Mouse (Mus musculus) urinary bladder, postnatal 25 days (tissue): ENCODE measurements around the gene Phf21a.

ENCODE experiments used
- DNase-seq: peaks from one replicate; pipeline ENCODE4 v3.0.0; 2022; ENCODE audit warnings: low spot score

Phf21a gene

DNA sequence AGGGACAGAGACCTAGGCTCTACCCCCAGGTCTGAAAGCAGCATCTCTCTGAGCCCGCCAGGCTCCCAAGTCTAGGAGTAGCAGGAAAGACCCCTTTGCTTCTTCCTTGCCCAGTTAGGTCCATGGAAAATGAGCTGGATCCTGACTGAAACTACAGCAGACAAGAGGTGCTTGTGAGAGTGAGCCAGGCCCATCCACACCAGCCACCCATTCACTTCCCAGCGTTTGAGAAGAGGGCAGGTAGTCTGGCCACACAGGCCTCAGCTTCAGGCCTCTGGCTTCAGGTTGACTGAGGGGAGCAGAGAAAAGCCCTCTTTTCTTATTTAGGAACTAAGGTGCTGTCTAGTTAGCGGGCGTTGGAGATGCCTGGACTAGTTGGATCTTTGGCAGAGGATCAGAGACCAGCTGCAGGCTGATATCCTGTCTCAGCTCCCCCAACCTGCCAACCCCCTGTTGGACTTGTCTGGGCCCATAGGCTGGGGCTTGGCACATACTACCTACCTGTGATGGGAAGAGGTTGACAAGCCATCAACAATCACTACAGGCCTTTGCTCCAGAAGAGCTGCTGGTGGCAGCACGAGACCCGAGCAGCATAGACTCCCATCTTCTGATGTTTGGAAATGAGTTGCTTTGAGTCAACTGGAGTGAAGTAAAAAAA, 269.8 kb downstream of the Phf21a start:
- DNase-seq, result no peak

DNA sequence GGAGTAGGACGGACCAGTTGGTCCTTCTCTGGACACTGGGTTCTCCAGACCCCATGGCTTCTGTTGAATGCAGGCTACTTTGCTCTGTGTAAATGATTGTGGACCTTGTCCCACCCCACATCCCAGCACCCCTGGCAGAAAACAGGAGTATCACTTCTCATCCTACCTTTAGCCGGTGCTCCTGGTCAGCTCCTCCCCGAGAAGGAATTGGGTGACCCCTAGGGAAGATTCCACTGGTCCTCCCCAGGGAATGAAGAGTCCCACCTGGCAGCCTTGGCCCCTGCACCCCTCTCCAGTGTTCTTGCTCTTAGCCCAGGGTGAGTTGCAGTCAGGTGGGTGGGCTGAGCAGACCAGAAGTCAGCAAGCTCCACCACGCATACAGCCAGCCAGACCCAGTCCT, 271.2 kb downstream of the Phf21a start:
- DNase-seq, result no peak

DNA sequence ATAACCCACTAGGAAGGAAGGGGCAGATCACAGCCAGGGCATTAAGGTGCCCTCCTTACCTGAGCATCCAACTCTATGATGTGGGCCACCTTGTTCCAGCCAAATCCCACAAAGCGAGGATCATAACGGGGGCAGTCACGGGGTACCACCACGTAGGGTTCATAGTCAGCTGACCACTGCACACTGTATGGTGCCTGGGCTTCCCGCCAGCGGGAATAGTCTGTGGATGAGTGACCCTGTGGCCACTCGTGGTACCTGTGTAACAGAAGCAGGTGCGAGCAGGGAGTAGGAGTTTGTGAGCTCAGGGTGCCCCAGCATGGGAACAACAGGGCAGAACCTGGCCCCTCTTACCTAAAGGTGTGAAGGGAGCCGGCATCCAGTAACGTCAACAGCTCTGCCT, 272.7 kb downstream of the Phf21a start:
- DNase-seq, result no peak

DNA sequence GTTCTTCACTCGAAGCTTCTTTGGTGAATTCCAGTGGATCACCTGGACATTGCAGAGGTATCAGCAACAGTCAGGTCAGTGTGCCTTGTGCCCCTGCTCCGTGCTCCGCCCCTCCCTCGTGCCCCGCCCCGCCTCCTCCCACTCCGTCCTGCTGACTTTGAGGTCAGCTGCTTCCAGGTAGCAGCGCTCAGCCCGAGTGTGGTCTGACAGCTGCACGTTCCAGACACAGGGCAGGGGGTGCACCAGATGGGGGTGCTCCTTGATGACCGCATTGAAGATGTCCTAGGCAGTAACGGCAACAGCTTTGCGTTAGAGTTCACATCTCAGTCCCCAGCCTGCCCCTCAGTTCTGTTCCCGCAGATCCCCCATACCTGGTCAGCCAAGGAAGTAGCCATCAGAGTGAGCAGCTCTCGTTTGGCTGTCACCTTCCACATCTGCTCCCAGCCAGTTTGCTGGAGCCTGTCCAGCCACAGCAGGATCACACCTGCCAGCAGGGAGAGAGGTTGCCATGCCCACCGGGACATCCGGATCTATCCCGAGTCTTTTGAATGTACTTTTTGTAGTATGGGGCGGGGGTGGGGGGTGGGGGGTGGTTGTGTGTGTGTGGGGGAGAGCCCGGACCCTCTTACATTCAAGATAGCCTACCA, 274.6 kb downstream of the Phf21a start:
- DNase-seq, result no peak

DNA sequence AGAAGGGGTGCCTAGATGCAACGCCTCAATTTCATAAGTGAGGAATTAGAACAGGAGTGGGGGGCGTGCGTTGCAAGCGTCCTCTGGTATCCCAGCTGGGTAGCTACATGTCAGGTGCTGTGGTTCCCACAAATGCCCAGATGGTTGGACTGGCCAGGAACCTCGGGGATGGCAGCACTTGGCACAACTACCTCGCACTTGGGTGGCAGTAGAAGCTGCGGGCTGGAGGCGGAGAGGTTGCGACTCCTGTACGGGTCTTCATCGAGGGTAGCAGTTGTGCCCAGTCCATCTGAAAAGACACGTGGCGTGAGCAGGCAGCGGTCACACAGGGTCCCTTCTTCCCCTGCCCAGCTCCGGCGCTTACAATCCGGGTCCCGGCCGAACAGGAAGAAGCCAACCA, 277.5 kb downstream of the Phf21a start:
- DNase-seq, result no peak

DNA sequence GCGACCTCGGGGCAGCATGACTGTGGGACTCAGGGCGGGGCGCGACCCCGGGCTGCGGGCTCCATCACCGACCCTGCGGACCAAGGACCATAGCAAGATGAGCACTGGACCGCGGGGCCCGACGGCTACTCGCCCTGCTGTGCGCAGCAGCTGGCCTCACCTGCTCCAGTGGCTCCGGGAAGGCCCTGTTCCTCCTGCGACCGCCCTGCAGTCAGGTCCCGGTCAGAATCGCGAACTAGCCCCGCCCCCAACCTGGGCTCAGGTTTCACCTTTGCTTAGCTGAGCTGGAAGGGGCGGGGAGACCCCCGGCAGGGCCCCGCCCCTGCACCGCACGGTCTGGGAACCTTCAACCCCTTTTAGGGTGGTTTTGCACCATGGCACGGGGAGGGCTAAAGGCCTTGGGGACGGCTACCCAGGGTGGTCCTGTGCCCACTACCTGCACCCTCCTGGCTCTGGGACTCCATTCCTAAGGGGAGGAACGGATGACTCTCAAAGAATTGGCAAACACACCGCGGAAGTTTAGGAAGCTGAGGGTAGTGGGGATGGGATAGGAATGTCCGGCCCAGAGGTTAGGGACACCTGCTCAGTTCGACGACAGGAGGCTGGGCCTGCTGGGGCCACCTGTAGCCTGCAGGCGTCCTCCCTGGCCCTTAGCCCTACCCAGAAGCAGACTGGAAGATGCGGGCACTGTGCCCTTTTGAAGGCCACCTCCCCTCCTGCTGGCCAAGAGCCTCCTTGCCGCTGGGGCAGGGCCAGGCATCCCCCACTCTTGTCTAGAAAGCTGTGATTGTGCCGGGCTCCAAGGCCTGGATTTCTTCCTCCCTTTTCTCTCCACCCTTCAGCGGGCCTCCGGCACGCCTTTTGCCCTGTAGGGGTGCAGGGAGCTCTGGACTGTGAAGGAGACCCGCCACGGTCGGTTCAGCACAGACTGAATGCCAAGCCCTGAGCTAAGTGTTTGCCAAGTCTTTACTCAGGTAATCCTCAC, 278.2 kb downstream of the Phf21a start:
- peak; percentile 74 for DNase-seq

DNA sequence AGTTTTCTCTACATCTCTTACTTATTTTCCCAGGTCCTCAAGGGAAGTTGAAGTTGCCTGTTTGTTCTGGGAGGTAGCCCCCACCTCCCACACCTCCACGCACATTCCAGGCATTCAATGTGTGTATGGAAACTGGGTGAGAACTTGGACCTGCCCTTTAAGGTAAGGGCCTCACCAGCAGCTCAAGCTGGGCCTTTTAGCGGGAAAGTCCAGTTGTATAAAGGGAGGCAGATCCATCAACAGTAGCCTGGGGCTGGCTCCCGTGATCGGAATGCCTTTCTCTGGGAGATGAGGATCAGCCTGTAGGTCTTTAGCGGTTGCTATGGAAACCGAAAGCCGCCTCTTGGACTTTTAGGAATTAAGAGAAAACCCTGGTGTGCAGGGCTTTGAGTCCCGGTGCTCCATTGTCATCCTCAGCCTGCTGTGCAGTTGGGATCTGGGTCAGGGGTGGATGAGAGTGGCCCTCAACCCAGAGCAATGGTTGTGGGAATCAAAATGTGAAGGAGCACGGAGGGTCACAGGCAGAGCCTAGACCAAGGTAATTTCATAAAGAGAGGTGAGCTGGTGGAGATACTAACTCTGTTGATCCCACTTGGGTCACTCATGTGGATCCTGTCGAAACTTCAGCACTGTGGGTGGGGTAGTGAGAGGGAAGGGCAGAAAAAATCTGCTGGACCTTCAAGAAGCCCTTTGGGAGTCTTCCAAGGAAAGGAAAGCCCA, 279.2 kb downstream of the Phf21a start:
- DNase-seq, result no peak

DNA sequence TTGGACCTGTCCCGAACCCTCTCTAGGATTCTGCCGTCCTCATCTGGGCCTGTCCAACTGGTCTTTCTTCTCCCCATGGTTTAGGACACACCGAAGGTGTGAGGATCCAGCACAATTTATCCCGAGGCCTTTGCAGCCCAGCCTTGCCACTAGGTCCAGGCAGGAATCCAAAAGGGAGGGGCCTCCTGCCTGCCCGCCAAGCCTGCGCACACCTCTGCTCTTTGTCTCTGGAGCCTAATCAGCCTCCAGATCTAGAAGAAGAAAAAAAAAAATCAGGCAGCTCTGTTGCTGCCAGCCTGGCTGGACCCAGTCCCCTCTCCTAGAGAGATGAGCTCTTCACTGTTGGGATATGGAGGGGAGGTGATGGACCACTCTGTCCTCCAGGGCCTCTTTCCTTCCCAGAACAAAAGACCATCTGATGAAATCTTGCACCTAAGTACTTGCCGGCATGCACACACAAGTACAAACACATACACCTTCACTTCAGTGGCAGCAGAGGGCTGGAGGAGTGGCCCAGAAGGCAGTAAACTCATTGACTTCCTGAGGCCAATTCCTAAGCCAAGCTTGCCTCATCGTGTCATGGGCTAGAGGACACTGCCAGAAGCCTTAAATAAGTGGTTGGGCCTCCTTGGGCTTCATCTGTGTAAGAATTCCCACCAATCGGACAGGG, 280.0 kb downstream of the Phf21a start:
- peak; percentile 33 for DNase-seq

DNA sequence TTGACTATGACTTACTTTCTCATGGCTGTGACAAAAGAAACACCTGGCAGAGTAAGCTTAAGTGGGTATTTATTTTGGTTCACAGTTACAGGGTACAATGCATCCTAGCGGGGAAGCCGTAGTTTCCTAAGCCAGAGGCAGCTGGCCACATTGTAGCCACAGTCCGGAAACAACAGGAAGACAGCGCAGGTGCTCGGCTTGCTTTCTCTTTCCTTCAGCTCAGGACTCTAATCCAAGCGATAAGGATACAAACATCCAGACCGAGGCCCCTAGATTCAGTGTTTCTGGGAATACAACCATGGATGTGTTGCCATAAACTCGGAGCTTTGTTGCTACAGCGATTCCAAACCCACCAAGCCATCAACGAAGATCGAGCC, 280.5 kb downstream of the Phf21a start:
- DNase-seq, result no peak

DNA sequence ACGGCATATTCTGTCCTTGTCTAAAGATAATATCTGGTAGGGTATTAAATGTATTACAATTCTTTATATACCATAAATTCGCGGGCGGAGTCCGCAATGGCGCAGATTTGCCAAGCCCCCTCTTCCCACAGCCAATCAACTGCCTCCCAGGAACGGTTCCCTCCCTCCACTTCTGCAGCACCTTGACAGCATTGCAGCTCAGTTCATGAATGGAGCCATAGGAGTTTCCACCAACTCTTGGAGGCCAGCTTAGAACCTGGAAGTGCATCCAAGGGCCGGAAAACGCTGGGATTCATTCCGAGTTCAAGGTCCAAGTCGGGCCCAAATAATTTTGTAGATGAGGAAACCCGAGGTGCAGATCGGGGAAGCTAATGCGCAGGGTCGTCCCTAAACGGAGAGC, 281.6 kb downstream of the Phf21a start, which contains the start of the genes Pex16 and Large2:
Gene Pex16 (plus strand): TSS at position 163 of the 400 bp plus-strand sequence.
Gene Large2 (minus strand): TSS at position 356 of the 400 bp plus-strand sequence.
- DNase-seq, result no peak

DNA sequence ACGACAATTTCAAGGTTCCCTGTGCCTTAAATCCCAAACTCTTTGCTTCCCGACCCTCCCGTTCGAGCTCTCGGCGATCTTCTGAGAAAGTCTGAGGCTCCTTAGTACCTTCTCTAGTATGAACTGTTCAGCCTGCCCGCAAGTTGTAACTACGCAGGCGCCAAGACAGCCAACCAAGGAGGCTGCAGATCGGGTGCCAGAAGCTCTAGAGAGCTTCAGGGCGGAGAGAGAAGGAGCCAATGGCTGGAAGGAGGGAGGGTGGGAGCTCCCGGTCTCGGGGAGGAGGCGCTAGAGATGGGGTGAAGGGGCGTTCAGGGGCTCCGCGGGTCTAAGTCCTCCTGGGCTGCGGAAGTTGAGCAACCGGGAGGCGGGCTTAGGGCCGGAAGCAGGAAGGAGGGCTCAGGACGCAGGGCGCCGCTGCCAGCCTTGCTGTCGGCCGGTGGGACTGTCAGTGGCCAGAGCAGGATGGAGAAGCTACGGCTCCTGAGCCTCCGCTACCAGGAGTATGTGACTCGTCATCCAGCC, 282.2 kb downstream of the Phf21a start:
- peak; percentile 89 for DNase-seq

DNA sequence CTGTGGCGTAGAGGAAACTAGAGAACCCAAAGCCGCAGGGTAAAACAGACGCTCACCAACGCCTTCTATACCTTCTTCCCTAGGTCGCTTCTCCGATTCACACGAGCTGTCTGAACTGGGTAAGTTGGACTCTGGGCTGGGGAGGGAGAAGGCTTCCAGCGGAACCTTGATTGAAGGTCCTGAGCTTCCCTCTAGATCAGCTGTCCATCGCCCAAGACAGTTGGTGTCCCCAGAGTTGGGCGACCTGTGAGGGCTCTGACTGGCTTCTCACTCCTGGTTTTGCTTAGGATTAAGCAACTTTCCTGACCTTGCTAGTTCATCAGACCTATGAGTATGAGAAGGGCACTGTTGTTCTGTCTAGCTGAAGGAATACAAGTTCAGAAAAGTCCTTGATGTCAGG, 282.9 kb downstream of the Phf21a start:
- no peak for DNase-seq

DNA sequence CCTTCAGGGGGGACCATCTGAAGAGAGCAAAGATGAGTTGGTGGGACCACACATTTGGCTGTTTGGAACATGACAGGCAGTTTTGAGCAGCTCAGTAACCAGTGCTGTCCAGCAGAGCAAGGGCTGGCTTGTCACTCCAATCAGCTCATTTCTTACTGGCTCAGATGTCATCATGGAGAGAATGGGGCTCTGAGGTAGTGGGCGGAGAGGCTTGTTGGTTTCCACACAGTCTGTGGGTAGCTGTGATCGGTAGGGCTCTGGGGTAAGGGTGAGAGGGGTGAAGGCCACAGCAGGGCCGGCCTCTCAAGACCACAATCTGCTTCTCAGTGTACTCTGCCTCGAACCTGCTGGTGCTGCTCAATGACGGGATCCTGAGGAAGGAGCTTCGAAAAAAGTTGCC, 283.4 kb downstream of the Phf21a start:
- DNase-seq, result no peak

DNA sequence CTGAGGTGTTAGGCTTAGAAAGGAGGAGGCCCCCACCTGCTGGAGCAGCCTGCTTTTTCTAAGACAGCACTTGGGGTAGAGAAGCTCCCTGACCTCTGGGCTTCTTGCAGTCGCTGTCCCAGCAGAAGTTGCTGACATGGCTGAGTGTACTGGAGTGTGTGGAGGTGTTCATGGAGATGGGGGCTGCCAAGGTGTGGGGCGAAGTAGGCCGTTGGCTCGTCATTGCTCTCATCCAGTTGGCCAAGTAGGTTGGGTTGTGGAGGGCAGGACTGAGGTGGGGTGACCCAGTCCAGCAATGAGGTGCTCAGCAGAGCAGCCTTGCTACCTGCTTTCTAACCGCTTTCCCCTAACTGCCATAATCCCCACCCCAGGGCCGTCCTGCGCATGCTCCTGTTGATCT, 284.4 kb downstream of the Phf21a start:
- no peak for DNase-seq

DNA sequence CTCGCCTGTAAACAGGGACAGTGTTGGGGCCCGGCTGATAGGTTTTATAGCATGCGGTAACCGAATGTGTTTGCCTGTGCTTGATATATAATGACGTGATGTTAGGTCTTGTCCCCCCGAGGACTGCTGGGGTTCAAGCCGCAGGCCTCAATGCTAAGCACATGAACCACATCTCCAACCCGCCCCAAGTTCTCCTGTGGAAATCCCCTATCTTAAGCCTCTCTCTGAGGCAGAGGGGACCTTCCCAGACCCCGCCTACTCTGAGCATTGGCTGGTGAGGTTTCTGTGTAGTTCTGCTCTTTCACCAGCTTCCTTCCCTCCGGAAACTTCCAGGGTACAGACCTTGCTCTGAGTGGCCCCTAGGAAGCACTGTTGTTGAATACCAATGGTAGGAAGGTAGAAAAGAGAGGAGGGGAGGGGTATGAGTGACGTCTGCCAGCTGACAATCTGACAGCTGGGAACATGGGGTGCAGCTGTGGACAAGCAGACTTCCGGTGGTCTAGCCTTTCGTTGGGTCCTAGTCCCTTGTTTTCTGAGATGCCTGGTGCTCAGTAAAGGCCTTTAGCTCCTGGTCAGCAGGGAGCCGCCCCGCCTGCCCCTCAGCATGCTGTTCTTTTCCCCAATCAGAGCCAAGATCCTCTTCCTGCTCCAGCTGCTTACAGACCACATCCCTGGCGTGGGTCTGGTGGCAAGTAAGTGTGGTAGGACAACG, 287.0 kb downstream of the Phf21a start:
- no peak for DNase-seq

DNA sequence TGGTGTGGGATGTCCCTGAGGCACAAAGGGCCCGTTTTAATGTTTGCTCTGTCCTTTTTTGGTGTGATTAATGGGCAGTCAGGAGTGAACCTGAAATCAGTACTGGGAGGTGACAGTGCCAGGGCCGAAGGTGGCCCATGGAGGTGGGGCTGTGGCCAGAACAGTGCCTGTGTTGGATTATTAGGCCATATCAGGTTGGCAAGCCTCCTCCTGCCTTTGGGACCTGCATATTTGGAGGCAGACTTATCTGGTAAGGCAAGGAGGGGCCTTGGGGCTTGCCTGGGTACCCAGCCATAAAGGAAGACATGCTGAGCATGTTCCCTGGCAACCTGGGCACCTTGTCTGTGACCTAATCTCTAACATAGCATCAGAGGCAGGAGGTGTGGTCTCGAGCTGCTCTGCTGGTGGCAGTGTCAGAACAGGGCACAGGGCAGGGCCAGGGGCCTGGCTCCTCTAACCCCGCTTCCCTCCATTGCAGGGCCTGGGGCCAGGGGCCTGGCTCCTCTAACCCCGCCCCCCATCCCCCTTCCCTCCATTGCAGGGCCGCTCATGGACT, 287.7 kb downstream of the Phf21a start:
- DNase-seq, result no peak

DNA sequence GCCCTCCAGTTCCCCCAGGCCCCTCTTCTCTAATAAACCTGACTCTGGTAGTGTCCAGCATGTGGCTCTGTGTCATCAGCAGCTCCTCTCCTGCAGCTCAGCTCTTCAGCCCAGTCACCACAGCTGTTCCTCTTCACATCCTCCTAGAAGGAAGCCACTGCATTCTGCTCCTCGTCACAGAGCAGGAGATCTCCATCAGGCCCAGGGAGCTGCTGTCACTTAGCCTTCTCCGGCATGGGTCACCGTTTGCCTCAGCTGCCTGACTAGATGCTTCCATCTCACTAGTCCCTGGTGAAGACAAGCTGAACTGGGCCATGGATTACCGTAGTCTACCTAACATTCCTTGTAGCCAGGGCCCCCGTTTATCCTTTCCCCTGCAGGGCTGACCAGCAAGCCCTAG, 288.2 kb downstream of the Phf21a start:
- no peak for DNase-seq

DNA sequence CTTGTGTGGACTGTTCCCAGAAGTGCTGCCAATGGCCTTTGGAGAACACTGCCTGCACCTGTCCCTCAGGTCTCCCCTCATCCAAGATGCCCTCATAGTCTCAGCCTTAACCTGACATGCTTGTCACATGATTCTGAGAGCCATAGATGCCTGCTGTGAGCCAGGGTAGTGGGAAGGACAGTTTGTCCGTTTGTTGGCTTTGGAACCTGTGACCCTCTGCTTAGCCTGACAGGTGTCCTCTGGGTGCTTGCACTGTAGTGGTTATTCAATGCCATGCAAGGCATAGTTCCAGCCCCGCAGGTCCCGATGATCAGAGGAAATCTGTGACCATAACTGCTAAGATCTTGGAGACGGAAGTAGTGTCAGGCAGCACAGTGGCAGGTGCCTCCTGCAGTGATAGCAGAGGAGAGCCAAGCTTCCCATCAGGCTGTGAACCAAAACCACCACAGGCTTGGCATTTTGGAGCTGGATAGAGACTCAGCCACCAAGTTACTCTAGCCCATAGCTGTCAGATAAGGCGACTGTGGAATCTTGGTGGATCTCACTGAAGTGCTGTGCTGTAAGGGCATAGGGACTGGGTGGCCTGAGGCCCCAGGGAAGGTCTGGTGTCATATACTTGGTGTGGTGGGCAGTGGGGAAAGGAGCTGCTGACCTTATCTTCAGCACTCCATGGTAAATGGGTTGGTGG, 289.1 kb downstream of the Phf21a start, which contains the start of gene 1700029I15Rik:
Gene 1700029I15Rik (plus strand): TSS at position 638 of the 688 bp plus-strand sequence.
- DNase-seq, result no peak

DNA sequence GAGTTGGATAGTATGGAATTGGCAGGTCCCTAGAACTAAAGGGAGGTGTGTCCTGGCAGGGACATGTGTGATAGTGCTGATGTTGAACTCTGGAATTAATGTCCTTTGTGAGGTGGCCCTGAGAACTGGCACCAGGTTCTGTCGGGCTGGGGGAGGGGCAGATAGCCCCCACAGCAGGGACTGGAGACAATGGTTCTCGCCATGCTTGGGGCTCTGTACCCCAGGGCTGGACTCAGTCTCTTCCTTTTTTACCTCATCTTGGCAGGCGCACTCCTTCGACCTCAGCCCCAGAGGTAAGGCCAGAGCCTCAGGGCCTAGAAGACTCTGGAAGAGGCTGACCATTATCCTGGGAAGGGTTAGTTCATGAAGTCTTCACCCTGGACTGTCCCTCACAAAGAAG, 289.8 kb downstream of the Phf21a start:
- DNase-seq, result no peak

DNA sequence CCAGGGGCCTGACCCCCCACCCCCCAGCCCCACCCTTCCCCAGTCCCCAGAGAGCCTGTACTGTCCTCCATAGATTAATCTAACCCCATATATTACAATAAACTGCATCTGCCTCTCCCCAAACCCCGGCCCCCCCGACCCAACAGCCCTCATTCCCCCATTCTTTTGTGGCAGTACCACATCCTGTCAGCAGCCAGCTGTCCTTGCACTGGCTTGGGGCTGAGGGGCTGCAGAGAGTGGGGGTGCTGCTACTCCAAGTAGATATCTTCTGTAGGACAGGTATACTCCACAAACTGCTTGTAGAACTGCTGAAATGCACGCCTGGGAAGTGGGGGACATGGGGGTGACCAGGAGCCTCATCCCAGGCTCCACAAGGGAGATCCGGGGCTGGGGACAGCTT, 291.2 kb downstream of the Phf21a start:
- no peak for DNase-seq
